Mouse (Mus musculus) myocyte (in vitro differentiated cells): ENCODE data around the gene Ptpro. TPM values are rescaled to one million over a fixed set of nuclear protein-coding genes. Genes with fewer than 3 reads are reported as not detected.

Experiments
- H3K27me3 ChIP-seq: one replicate; pipeline ENCODE4 v1.6.1; 2011; ENCODE audit not compliant: control insufficient read depth, insufficient read depth, insufficient read length
- H3K36me3 ChIP-seq: one replicate; pipeline ENCODE4 v1.6.1; 2011; ENCODE audit not compliant: control insufficient read depth, insufficient read depth
- H3K4me2 ChIP-seq: one replicate; pipeline ENCODE4 v1.6.1; 2011; ENCODE audit warnings: low read depth, control low read depth
- H3K4me3 ChIP-seq: one replicate; pipeline ENCODE4 v1.5.1; 2011; ENCODE audit warnings: mild to moderate bottlenecking, control low read depth, moderate library complexity
- H3K79me2 ChIP-seq: one replicate; pipeline ENCODE4 v1.6.1; 2011; ENCODE audit not compliant: control insufficient read depth, insufficient read depth
- H3ac ChIP-seq: one replicate; pipeline ENCODE4 v1.6.1; 2011; ENCODE audit not compliant: control insufficient read depth, insufficient read length
- CEBPB ChIP-seq: IDR thresholded peaks from 2 replicates; pipeline ENCODE4 v1.6.1; 2011; ENCODE audit warnings: mild to moderate bottlenecking, moderate library complexity; ENCODE audit not compliant: poor library complexity, insufficient read depth, severe bottlenecking
- E2F4 ChIP-seq: IDR thresholded peaks from one replicate; pipeline ENCODE4 v1.6.1; 2011; ENCODE audit warnings: mild to moderate bottlenecking, control low read depth, moderate library complexity; ENCODE audit not compliant: insufficient read depth
- MAX ChIP-seq: IDR thresholded peaks from one replicate; pipeline ENCODE4 v1.6.1; 2011; ENCODE audit warnings: low read depth, mild to moderate bottlenecking, control low read depth
- MYOD1 ChIP-seq, 3 experiments: IDR thresholded peaks; one replicate each; pipeline ENCODE4 v1.6.1; 2011; ENCODE audit warnings: control low read depth in 2 of 3, low read depth in 2 of 3, mild to moderate bottlenecking in 2 of 3, moderate library complexity in 1 of 3; ENCODE audit not compliant: insufficient read length in 2 of 3, control insufficient read depth in 1 of 3
- MYOG ChIP-seq, 3 experiments: IDR thresholded peaks; one replicate each; pipeline ENCODE4 v1.6.1; 2011; ENCODE audit warnings: control low read depth in 2 of 3, low read depth in 2 of 3, mild to moderate bottlenecking in 2 of 3; ENCODE audit not compliant: insufficient read length in 2 of 3, control insufficient read depth in 1 of 3, insufficient read depth in 1 of 3
- POLR2A ChIP-seq: IDR thresholded peaks from one replicate; pipeline ENCODE4 v1.6.1; 2011; ENCODE audit warnings: low read depth, mild to moderate bottlenecking, control low read depth, moderate library complexity; ENCODE audit not compliant: insufficient read length
- POLR2AphosphoS2 ChIP-seq: IDR thresholded peaks from one replicate; pipeline ENCODE4 v1.6.1; 2011; ENCODE audit warnings: low read depth, control low read depth; ENCODE audit not compliant: insufficient read length
- REST ChIP-seq: IDR thresholded peaks from one replicate; pipeline ENCODE4 v1.6.1; 2011; ENCODE audit warnings: mild to moderate bottlenecking, control low read depth, moderate library complexity; ENCODE audit not compliant: insufficient read depth, insufficient read length
- SRF ChIP-seq: IDR thresholded peaks from one replicate; pipeline ENCODE4 v1.6.1; 2011; ENCODE audit warnings: low read depth; ENCODE audit not compliant: control insufficient read depth, insufficient read length
- TCF12 ChIP-seq: IDR thresholded peaks from one replicate; pipeline ENCODE4 v1.6.1; 2011; ENCODE audit warnings: mild to moderate bottlenecking, control low read depth; ENCODE audit not compliant: poor library complexity, insufficient read depth, severe bottlenecking
- TCF3 ChIP-seq: IDR thresholded peaks from one replicate; pipeline ENCODE4 v1.6.1; 2011; ENCODE audit warnings: low read depth, control low read depth; ENCODE audit not compliant: insufficient read length
- USF1 ChIP-seq: IDR thresholded peaks from one replicate; pipeline ENCODE4 v1.6.1; 2011; ENCODE audit warnings: low read depth, mild to moderate bottlenecking, control low read depth, moderate library complexity
- polyA plus RNA-seq: library from polyadenylated mRNA; unstranded; fragments of >200 nt; fragmentation: generic; extraction: Trizol; gene quantifications from one replicate; pipeline ENCODE4 v1.2.1, GENCODE M21; 2012; ENCODE audit warnings: missing spikeins

Gene Ptpro
- not detected for polyA plus RNA-seq

DNA sequence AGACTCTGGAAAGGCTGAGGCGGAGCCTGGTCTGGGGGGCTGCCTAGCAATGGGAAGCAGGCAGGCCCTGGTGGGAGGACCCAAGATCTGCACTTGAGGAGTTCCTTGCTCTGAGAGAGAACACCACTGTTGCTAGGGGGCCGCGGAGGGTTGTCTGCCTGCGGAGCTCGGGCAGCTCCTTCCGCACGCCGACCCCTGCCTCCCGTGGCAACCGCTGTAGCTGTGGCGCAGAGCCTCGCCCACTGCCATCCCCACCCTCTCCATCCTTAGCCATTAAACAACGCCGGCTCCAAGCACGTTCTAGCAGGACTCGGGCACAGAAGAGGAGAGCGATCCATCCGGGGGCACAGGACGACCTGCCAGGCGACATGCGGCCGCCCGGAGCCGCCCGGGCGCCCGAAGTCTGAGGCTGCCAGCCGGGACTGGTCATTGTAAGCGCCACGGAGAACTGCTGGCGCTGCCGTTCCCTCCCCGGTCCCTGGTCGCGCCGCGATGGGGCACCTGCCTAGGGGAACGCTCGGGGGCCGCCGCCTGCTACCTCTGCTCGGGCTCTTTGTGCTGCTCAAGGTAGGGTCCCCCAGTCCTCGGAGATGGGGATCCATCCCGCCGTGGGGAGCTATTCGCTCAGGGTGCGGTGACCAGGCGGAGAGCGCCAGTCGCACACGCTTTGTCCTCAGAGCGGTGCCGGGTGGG, at the start of gene Ptpro:
Gene Ptpro, plus strand, starts transcription at position 126 of the 693 bp plus-strand sequence.
- Histone ChIP-seq H3K27me3 (no peaks in the 10 kb centered on the region), H3K4me2 (no peak within 1 kb of the TSS), H3ac (no peak within 1 kb of the TSS), H3K36me3 (no peaks in the 10 kb centered on the region), H3K4me3 (no peak within 1 kb of the TSS), H3K79me2 (no peaks in the 10 kb centered on the region)
- TF ChIP-seq REST, result no peak
- no peak for TF ChIP-seq MAX
- no peak for TF ChIP-seq TCF12
- no peak for TF ChIP-seq SRF
- TF ChIP-seq TCF3, result no peak
- TF ChIP-seq POLR2AphosphoS2, result no peak
- no peak for TF ChIP-seq USF1
- no peak for TF ChIP-seq POLR2A
- no peak for TF ChIP-seq MYOG (IDR thresholded peaks at IDR 0.05; ENCODE audit: control insufficient read depth in 1 of 3, insufficient read depth in 1 of 3, insufficient read length in 2 of 3, low read depth in 2 of 3)

GRCm38 (mm10) chr6:137202661-137203060, 49.5 kb upstream of the Ptpro start:
- Histone ChIP-seq H3K79me2 (no peaks in the 10 kb centered on the region), H3K36me3 (no peaks in the 10 kb centered on the region), H3K4me3 (no peak overlapping the region), H3K27me3 (peaks cover 4% of the 10 kb centered on the region), H3K4me2 (no peak overlapping the region), H3ac (no peak overlapping the region)
- TF ChIP-seq TCF3 (no peak), SRF (no peak), MYOG (IDR thresholded peaks at IDR 0.05; ENCODE audit: control insufficient read depth in 1 of 3, insufficient read depth in 1 of 3, insufficient read length in 2 of 3, low read depth in 2 of 3) (no peak), MYOD1 (IDR thresholded peaks at IDR 0.05; ENCODE audit: control insufficient read depth in 1 of 3, insufficient read length in 2 of 3, low read depth in 2 of 3) (no peak), POLR2A (no peak), MAX (no peak), CEBPB (no peak), USF1 (no peak), TCF12 (no peak), REST (no peak), POLR2AphosphoS2 (no peak), E2F4 (no peak)

GRCm38 (mm10) chr6:137205662-137206400, 46.3 kb upstream of the Ptpro start:
- peaks cover 4% of the 10 kb centered on the region for H3K27me3 ChIP-seq
- no peak for TF ChIP-seq SRF
- TF ChIP-seq CEBPB, result no peak
- TF ChIP-seq MYOG (IDR thresholded peaks at IDR 0.05; ENCODE audit: control insufficient read depth in 1 of 3, insufficient read depth in 1 of 3, insufficient read length in 2 of 3, low read depth in 2 of 3), result no peak
- no peak for TF ChIP-seq USF1
- no peak for TF ChIP-seq TCF12
- TF ChIP-seq MYOD1 (IDR thresholded peaks at IDR 0.05; ENCODE audit: control insufficient read depth in 1 of 3, insufficient read length in 2 of 3, low read depth in 2 of 3), result no peak
- TF ChIP-seq POLR2A, result no peak
- no peak for TF ChIP-seq REST
- TF ChIP-seq MAX, result no peak
- TF ChIP-seq E2F4, result no peak
- no peak for TF ChIP-seq TCF3
- TF ChIP-seq POLR2AphosphoS2, result no peak

GRCm38 (mm10) chr6:137207126-137207525, 45.0 kb upstream of the Ptpro start:
- H3K4me2 ChIP-seq, result no peak overlapping the region
- H3K36me3 ChIP-seq, result no peaks in the 10 kb centered on the region
- H3K4me3 ChIP-seq, result no peak overlapping the region
- no peaks in the 10 kb centered on the region for H3K79me2 ChIP-seq
- no peak overlapping the region for H3ac ChIP-seq
- peaks cover 4% of the 10 kb centered on the region for H3K27me3 ChIP-seq
- TF ChIP-seq SRF, result no peak
- TF ChIP-seq MYOG (IDR thresholded peaks at IDR 0.05; ENCODE audit: control insufficient read depth in 1 of 3, insufficient read depth in 1 of 3, insufficient read length in 2 of 3, low read depth in 2 of 3), result no peak
- no peak for TF ChIP-seq USF1
- no peak for TF ChIP-seq TCF12

More at GRCm38 (mm10) chr6:137205662-137206400, 46.3 kb upstream of the Ptpro start:
- H3K4me3 ChIP-seq, result no peak overlapping the region
- no peak overlapping the region for H3ac ChIP-seq
- no peaks in the 10 kb centered on the region for H3K36me3 ChIP-seq
- no peak overlapping the region for H3K4me2 ChIP-seq
- H3K79me2 ChIP-seq, result no peaks in the 10 kb centered on the region

- TF ChIP-seq CEBPB, result no peak
- no peak for TF ChIP-seq SRF
- no peak for TF ChIP-seq USF1
- no peak for TF ChIP-seq REST
- no peak for TF ChIP-seq POLR2AphosphoS2
- no peak for TF ChIP-seq TCF12
- TF ChIP-seq MYOD1 (IDR thresholded peaks at IDR 0.05; ENCODE audit: control insufficient read depth in 1 of 3, insufficient read length in 2 of 3, low read depth in 2 of 3), result no peak
- TF ChIP-seq TCF3, result no peak
- no peaks in the 10 kb centered on the region for H3K36me3 ChIP-seq
- no peak overlapping the region for H3K4me2 ChIP-seq
- H3K4me3 ChIP-seq, result no peak overlapping the region
- H3ac ChIP-seq, result no peak overlapping the region
- no peaks in the 10 kb centered on the region for H3K79me2 ChIP-seq
- H3K27me3 ChIP-seq, result no peaks in the 10 kb centered on the region
Observed at GRCm38 (mm10) chr6:137209992-137210391, 42.1 kb upstream of the Ptpro start.
